Mouse (Mus musculus) ES-Bruce4 (cell line): ENCODE results near the gene Mcrip1. TPM values are rescaled to one million over a fixed set of nuclear protein-coding genes. Genes with fewer than 3 reads are reported as not detected.
A peak's percentile ranks its signal among the peaks of the same experiment; 100 is the strongest.

ENCODE experiments used
- H3K27ac ChIP-seq: 2 replicates; pipeline ENCODE4 v1.5.1; 2012; ENCODE audit warnings: low read length, inconsistent platforms; ENCODE audit not compliant: insufficient read depth
- H3K27me3 ChIP-seq: 2 replicates; pipeline ENCODE4 v1.6.1; 2012; ENCODE audit warnings: mild to moderate bottlenecking, low read length, inconsistent platforms; ENCODE audit not compliant: control insufficient read depth, poor library complexity, insufficient read depth, severe bottlenecking
- H3K36me3 ChIP-seq: 2 replicates; pipeline ENCODE4 v1.6.1; 2012; ENCODE audit warnings: inconsistent platforms, mild to moderate bottlenecking, low read length, moderate library complexity; ENCODE audit not compliant: control insufficient read depth, poor library complexity, insufficient read depth, severe bottlenecking
- H3K4me1 ChIP-seq: one replicate; pipeline ENCODE4 v1.8.1; 2011; ENCODE audit warnings: low read length; ENCODE audit not compliant: control insufficient read depth, insufficient read depth
- H3K4me3 ChIP-seq: 2 replicates; pipeline ENCODE4 v1.5.1; 2011; ENCODE audit warnings: low read depth, mild to moderate bottlenecking, low read length
- H3K9ac ChIP-seq: 2 replicates; pipeline ENCODE4 v1.6.1; 2012; ENCODE audit warnings: low read depth, mild to moderate bottlenecking, inconsistent platforms; ENCODE audit not compliant: poor library complexity, severe bottlenecking
- H3K9me3 ChIP-seq: replicated peaks from 2 replicates; pipeline ENCODE4 v1.6.1; 2012; ENCODE audit warnings: mild to moderate bottlenecking, low read length, inconsistent platforms; ENCODE audit not compliant: control insufficient read depth, poor library complexity, insufficient read depth, severe bottlenecking
- CTCF ChIP-seq: IDR thresholded peaks from one replicate; pipeline ENCODE4 v1.8.1; 2011; ENCODE audit warnings: low read depth, low read length
- EP300 ChIP-seq: IDR thresholded peaks from 2 replicates; pipeline ENCODE4 v1.6.1; 2011; ENCODE audit warnings: low read depth, low read length; ENCODE audit not compliant: insufficient read depth
- POLR2A ChIP-seq: IDR thresholded peaks from one replicate; pipeline ENCODE4 v1.8.1; 2011; ENCODE audit warnings: low read length; ENCODE audit not compliant: insufficient read depth
- polyA plus RNA-seq: library from polyadenylated mRNA; stranded (reverse); fragments of >200 nt; gene quantifications from 2 replicates; pipeline ENCODE4 v1.2.4, GENCODE M21; 2011; ENCODE audit warnings: low read depth; ENCODE audit not compliant: missing spikeins, insufficient read depth, insufficient read length

The Mcrip1 gene
- polyA plus RNA-seq, 1 experiment = 46.4 TPM

GRCm38 (mm10) chr11:120530085-120530964 lies 19.2 kb downstream of the Mcrip1 start, which contains the start of gene Gcgr:
TSS of gene Gcgr (plus strand) at chr11:120530699.
- H3K4me3 ChIP-seq = peak within 1 kb of the TSS; percentile 59
- H3K27ac ChIP-seq = no peak within 1 kb of the TSS
- H3K9ac ChIP-seq = peak within 1 kb of the TSS; percentile 50
- no peaks in the 10 kb centered on the region for H3K36me3 ChIP-seq
- no peaks in the 10 kb centered on the region for H3K4me1 ChIP-seq
- H3K9me3 ChIP-seq = no peaks in the 10 kb centered on the region
- H3K27me3 ChIP-seq = 0 out of 2 replicates have a peak, but pooled peaks cover 1% of the 10 kb centered on the region
- TF ChIP-seq POLR2A (no peak), CTCF (no peak), EP300 (no peak)

- Histone ChIP-seq H3K36me3 (no peaks in the 10 kb centered on the region), H3K4me1 (no peaks in the 10 kb centered on the region), H3K27ac (no peak overlapping the region), H3K27me3 (0 out of 2 replicates have a peak, but pooled peaks cover 1% of the 10 kb centered on the region), H3K4me3 (no peak overlapping the region), H3K9ac (no peak overlapping the region), H3K9me3 (no peaks in the 10 kb centered on the region)
- TF ChIP-seq POLR2A (no peak), EP300 (no peak), CTCF (no peak)
Measured at GRCm38 (mm10) chr11:120528903-120529302, 20.6 kb downstream of the Mcrip1 start.

- Histone ChIP-seq H3K9ac (no peak overlapping the region), H3K4me1 (no peaks in the 10 kb centered on the region), H3K9me3 (no peaks in the 10 kb centered on the region), H3K36me3 (no peaks in the 10 kb centered on the region), H3K27me3 (0 out of 2 replicates have a peak, but pooled peaks cover 1% of the 10 kb centered on the region), H3K4me3 (no peak overlapping the region), H3K27ac (no peak overlapping the region)
- TF ChIP-seq EP300 (no peak), POLR2A (no peak), CTCF (no peak)
Measured at GRCm38 (mm10) chr11:120527690-120528354, 21.7 kb downstream of the Mcrip1 start.

- no peaks in the 10 kb centered on the region for H3K4me1 ChIP-seq
- no peaks in the 10 kb centered on the region for H3K9me3 ChIP-seq
- TF ChIP-seq CTCF (no peak), EP300 (no peak), POLR2A (no peak)
- no peak overlapping the region for H3K27ac ChIP-seq
- no peak overlapping the region for H3K9ac ChIP-seq
- 0 out of 2 replicates have a peak, but pooled peaks cover 1% of the 10 kb centered on the region for H3K27me3 ChIP-seq
- H3K36me3 ChIP-seq = no peaks in the 10 kb centered on the region
- no peak overlapping the region for H3K4me3 ChIP-seq
Measured at GRCm38 (mm10) chr11:120525959-120526358, 23.6 kb downstream of the Mcrip1 start.

GRCm38 (mm10) chr11:120522581-120522980 lies 26.9 kb downstream of the Mcrip1 start:
- H3K27ac ChIP-seq = no peak overlapping the region
- H3K36me3 ChIP-seq = no peaks in the 10 kb centered on the region
- H3K4me1 ChIP-seq = no peaks in the 10 kb centered on the region
- H3K9me3 ChIP-seq = no peaks in the 10 kb centered on the region
- no peaks in the 10 kb centered on the region for H3K27me3 ChIP-seq
- no peak overlapping the region for H3K4me3 ChIP-seq
- no peak overlapping the region for H3K9ac ChIP-seq
- no peak for TF ChIP-seq CTCF
- TF ChIP-seq POLR2A = no peak
- TF ChIP-seq EP300 = no peak
